Mouse (Mus musculus) urinary bladder, postnatal 10 days (tissue): ENCODE measurements around the gene Grin2a.

Experiments
- DNase-seq: peaks from one replicate; pipeline ENCODE4 v3.0.0; 2022; ENCODE audit warnings: low spot score

Gene Grin2a

DNA sequence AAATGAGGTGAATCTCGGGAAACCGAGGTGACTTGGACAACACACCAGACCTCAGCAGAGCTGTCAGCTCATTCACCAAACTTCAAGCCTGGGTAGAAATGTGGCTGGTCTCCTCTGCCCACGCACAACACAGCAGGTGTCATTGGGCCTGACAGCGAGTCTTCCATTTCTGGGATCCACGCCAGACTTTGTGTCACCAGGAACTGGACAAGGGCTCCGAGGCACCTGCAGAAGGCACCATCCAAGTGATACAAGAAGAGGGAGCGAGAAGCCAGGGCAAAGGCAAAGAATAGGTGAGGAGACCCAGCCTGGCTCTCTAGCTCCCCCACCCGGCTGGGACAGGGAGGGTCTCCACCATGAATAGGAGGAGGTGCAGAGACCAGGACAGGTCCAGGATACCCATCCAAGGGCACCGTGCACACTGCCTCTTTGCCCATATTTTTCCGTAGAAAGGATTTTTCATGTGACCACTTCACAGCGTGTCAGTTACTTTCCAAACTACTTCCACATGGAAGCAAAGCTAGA, 244.3 kb downstream of the Grin2a start:
- DNase-seq, result no peak

DNA sequence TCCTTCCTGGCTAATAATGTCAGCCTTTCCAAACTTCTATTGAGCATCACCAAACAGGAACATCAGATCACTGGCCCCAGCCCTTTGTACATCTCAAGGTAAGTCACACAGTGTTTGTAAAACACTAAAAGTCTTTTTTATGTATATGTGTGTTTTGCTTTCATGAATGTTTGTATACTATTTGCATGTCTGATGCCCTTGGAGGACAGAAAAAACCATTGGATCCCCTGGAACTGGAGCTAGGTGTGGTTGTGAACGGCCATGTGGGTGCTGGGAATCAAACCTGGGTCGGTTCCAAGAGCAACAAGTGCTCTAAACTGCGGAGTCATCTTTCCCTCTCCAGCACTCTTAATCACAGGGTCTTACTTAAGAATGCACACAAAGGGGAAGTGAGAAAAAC, 245.7 kb downstream of the Grin2a start:
- DNase-seq, result no peak

DNA sequence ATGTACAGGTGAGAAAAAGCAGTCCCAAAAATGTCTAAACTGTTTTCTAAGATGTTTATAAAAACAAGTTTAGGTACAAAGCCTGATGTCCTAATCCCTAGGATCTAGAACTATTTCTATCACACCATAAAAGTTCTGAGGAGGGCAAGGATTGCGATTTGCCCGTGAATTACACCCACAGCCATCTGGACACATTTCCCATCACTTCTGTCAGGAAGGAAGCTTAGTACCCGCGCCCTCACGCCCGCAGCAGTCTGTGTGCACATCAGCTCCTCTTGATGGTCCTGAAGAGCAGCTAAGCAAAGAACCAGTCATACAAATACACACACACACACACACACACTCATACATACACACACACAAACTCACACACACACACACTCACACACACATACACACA, 252.9 kb downstream of the Grin2a start:
- DNase-seq, result no peak

DNA sequence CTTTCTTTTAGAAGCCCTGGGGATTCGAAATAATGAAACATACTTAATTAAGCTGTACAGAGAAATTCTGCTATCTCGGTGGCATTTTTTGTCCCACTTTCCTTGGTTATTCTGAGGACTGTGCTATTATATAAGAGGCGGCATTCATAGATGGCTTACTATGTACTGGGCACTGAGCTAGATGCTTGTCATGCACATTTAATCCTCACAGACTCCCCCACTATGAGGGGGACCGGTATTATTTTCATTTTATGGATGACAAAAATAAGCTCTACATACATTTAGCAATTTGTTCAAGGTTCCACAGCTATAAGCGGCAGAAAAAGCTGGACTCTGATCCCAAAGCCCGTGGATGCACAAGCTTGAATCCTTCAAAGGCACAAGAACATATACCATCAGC, 256.7 kb downstream of the Grin2a start:
- DNase-seq, result no peak

DNA sequence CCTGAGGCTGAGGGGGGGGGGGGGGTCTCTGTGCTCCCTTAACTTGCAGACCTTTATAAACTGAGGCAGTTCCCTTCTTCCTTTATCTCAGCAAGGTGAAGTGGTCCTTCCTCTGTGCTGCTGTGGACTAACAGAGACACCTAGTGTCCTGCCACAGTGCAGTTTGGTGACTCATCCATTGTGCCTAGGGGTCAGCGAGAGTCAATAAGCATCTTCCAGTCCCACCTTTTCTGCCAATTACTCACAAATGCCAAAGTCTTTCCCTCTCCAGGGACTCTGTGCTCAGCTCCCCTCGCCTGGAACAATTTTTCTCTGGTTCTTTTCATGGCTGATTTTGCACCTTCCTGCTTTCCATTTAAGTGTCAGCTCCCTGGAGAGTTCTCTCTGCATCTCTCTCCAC, 258.2 kb downstream of the Grin2a start:
- no peak for DNase-seq

DNA sequence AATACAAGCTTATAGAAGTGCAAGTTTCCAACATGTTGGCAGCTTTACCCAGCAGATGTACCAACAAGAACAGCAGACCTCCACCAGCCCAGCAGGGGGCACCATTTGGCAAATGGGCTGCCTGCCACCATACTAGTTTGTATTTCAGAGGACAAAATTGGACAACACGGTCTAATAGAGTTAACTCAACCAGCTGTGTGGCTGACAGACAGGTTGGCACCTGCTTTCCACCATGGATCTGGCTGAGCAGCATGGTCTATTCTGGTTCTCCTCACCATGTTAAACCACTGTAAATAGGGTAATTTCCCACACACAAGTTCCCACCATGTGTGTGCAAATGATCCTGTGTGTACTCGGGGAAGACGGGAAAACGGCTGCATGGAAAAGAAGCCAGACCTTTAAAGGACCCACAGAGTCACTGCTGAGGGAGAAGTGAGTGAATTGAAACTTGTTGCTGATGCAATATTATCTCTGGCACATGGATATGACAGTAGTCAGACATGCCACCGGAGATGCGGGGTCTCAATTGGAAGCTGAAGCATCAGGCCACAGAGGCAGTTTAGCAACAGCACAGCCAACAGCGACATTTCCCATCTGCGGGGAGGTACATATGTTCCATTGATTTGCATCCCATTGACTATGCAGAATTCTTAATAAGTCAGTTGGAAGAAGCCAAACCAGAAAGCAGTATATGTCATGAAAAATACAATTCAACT, 259.8 kb downstream of the Grin2a start:
- DNase-seq, result no peak

DNA sequence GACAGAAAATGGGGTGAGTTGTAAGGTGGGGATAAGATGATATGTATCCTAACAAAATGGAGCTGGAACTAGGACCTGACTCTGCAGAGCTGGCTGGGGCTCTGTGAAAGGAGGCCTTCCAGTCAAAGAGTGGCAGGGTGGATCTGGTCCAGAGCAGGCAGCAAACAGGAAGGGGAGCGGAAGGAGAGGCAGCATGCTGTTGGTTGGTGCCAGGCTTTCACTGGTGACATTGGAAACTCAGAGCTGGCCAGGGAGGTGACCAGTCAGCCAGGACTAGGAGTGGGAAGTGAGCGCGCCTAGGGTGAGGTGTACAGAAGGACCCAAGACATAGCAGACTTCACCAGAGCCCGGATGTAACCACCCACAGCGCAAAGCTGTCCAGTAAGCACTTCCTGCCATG, 267.8 kb downstream of the Grin2a start:
- no peak for DNase-seq

DNA sequence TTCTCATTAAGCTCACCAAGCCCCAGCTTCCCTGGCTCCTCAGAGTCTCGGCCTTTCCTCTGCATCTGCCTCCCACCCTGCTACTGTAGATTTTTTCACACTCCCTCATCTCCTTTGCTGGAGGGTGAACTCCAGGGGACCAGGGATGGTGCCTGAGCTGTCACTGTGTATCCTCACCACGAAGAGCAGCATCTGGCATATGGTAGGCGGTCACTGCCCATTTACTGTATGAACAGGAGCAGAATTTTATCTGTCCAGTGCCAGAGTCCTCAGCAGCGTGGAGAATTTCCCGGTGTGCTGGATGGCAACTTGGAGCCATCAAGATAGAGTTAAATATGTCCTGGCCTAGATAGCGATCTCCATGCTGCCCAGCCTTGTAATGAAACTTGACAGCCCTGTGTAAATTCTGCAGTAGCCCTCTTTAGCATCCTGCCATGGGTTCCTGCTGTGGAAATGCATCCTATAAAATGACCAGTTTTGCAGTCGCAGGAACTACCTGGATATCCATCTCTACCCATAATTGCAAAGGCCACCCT, 269.7 kb downstream of the Grin2a start:
- DNase-seq, result no peak

DNA sequence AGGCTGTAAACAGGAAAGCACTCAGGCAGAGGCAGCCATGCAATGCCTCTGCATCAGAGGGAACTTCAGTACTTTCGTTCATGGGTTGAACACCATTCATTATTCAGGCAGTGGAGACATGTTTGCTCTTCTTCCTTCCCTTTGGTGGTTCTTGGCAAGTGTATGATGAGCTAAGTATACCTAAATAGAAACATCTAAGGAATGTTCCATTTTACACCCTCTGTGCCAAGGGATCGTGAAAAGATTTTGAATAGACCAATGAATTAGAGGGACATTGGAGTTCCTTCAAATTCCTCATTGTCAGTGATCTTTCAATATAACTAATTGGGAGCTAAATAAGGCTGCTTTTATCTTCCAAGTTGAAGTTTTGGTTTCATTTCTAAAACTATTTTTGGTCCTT, 284.0 kb downstream of the Grin2a start:
- no peak for DNase-seq

DNA sequence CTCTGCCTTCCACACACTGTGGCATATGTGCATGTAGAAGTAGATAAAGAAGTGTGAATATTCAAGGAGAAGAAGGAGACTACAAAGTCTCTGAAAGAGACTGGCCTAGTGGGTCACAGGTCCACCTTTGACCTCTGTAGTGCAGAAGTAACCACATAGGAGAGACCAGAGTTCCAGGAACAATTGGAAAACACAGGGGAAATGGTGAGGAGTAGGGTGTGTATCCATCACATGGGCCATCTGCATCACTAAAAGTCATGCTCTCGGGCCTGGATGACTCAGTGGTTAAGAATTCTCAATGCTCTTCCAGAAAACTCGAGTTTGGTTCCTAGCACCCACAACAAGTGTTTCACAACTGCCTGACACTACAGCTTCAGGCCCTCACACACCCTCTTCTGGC, 285.4 kb downstream of the Grin2a start:
- DNase-seq, result no peak

DNA sequence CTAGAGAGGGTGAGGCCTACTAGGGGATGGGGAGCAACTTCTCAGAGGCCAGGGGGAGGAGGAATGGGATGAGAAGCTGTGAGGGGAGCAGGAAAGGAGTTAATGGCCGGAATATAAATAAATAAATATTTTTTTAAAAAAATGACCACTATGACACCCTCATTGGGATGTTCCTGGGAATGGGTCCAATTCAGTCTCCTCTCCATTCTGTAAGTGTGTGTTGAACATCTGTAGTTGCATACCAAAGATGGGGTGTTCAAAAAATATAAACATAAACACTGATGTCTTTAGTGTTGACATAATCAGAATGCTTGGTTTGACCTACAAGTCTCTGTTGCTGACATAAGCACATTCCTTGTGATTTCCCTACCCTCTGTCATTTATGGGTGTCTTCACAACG, 298.2 kb downstream of the Grin2a start:
- no peak for DNase-seq

DNA sequence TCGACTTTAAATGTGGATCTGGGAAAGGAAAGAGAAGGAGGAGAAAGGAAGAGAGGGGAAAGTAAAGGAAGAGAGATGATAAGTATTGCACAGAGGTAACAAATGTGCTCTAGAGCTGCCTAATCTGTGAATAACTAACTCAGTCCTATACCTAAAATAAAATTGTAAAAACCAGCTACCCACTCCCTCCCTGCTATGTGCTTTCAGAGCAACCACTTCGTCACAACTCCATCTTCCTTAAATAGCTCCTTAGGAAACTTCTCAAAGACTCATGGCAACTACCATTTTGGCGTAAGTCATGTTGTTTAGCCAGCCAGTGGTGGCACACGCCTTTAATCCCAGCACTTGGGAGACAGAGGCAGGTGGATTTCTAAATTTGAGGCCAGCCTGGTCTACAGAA, 301.3 kb downstream of the Grin2a start:
- no peak for DNase-seq

DNA sequence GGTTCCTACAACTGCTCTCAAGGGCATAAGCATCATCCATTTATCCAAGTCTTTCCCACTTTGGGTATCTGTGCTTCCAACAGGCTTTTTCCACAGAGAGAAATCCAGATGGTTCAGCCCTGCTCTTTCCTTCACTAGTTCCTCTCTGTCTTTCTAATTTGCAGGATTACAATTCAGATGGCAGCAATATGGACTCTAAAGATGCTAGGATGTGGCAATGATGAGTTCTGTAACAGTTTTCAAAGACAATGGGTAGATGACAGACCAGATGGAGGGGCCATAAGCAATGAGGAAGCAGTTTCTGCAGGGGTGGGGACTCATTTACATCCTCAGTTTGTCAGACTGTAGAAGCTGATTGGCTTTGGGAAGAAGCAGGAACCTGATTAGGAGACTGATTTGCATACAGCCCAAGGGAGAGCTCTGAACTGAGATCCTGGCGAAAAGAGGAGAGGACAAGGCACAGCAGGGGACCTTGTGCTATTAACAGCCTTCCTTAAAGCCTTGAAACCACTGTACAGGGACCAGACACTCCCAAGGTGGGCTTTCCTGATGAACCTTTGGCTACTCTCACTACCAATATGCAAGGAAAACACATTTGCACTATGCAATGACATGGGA, 306.7 kb downstream of the Grin2a start:
- no peak for DNase-seq

DNA sequence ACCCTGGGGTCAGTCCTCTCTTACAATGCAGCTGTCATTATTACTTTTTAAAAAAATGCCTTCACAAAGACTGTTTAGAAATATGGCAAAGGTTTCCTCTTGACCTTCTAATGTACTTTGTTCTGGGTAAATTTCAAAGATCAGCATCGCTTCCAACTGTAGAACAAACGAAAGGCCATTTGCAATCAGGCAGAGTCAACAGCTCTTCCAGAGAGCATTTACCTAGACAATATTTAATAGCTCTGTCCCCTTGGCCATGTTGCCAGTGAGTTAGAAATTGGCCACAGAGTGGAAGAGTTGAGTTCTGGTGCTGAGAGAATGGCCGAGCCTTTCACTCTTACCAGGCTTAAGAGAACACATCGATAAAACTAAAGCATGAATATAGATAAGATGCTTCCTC, 314.8 kb downstream of the Grin2a start:
- no peak for DNase-seq

DNA sequence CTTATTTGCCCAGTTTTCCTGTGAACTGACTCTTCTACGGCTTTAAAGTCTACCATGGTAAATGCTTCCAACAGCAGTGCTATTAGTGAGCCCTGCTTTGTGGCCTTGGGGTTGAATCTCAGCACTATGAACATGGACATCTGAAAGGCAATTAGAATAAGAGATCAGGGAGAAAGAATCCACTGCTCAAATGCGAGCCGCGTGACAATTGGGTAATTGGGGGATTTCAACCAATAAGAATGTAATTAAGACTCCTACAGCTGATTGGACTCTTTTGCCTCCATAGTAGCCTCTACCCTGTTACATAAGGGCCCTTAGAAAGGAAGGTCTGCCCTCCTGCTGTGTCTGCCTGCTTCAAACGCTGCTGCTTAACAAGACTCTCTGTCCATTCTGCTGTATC, 315.4 kb downstream of the Grin2a start:
- DNase-seq, result no peak

DNA sequence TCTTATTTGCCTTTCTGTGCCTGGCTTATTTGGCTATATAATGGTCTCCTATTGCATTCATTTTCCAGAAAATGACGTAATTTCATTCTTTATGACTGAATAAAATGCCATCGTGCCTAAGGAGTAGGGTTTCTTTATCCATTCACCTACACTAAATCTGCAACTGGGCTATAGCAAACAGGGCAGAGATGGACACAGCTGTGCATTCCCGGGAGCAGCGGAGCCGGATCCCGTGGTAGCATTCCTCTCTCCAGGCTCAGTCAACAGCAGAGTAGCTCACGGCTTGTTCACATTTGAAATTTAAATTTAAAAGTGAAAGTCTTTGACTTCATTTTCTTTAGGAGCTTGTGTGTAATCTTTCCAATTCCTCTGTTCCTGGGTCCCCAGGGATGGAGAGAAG, 316.6 kb downstream of the Grin2a start:
- no peak for DNase-seq

DNA sequence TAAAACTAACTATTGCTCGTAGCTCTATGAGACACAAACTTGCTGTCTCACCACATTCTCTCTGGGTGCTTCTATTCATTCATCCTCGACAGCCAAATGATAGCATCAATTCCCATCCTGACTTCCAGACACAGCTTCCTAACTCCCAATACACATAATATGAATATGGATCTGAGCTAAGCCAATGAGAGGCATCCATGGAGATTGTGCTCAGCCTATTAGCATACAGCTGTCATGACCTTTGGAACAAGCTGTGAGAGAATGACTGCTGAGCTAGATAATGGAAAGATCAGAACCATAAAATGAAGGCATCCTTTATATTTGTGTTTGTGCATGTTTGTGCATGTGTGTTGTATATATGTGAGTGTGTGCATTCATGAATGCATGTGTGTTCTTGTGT, 323.0 kb downstream of the Grin2a start:
- DNase-seq, result no peak

DNA sequence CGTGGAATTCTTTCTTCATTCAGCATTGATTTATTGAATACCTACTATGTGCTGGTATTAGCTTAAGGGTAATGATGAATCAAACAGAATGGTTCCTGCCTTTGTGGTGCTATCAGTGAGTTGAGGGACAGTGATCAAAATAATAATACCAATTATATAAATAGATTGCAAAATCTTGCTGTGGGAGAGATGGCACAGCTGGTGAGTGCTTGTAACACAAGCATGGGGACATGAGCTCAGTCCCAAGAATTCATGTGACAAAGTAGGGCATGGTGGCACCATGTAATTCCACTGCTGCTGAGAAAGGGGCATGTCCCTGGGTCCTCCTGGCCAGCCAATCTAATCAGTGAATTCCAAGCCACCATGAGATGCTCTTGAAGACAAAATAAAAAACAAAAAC, 324.1 kb downstream of the Grin2a start:
- DNase-seq, result no peak

DNA sequence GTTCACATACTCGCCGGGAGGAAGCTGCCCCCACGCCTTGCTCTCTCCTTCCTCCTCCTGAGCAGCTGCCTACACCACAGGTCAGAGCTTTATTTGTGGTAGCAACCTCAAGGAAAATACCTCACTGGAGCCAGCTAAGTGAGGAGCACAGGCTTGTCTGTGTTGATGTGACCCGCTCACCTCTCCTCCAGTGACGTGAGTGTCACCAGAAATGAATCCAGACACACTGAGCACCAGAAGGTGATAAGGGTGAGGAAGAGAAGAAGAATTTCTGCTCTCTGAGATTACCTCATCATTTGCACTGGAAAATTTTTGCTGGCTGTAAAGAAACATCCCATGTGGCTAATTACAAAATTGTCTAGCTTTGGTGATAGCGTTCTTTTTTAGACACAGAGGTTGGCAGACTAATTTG, 324.6 kb downstream of the Grin2a start:
- no peak for DNase-seq

DNA sequence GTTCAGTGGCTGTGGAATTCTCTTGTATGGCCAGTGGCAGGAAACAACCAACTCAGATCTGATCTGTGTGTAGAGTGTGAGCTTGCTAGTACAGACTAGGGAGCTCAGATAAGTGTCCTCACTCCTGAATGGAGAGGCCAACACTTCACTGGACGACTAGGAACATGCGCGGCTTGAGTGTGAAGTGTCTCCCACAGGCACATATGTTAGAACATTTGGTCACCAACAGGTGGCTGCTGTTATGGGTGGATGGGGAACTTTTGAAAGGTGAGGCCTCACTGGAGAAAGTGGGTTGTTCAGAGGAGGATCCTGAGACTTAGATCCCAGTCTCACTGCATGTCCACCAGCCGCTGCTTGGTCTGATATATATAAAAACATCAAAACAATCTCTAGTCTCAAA, 329.5 kb downstream of the Grin2a start:
- DNase-seq, result no peak

DNA sequence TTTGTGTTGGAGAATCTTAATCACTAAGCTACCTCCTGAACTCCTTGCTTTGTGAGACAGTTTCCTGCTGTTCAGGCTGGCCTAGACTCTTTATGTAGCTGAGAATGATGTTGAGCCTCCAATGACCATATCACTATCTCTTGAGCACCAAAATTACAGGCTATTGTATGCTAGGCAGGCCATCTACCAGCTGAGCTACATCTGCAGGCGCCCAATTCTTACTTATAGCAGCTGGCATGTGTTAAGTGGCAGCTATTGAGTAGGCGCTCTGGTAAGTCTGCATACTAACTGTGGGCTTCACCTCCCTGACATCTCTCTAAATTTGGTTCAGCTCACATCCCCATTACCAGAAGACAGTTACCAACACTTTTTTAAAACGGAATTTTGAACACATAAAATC, 331.3 kb downstream of the Grin2a start:
- DNase-seq, result no peak

DNA sequence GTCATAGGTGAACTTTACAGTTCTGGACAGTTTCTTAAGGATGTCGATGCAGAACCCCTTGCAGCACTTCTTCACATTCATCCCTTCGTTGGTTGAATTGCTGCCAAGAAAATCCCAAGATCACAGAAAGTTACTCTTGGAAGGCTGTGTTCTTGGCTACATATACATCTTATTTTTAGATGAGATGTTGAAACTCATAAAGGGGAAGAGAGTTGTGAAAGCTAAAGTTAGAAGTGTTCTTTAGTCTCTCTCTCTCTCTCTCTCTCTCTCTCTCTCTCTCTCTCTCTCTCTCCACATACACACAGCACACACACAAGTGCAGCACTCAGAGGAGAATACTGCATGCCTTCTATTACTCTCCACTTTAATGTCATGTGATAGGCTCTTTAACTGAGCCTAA, 331.9 kb downstream of the Grin2a start:
- no peak for DNase-seq

DNA sequence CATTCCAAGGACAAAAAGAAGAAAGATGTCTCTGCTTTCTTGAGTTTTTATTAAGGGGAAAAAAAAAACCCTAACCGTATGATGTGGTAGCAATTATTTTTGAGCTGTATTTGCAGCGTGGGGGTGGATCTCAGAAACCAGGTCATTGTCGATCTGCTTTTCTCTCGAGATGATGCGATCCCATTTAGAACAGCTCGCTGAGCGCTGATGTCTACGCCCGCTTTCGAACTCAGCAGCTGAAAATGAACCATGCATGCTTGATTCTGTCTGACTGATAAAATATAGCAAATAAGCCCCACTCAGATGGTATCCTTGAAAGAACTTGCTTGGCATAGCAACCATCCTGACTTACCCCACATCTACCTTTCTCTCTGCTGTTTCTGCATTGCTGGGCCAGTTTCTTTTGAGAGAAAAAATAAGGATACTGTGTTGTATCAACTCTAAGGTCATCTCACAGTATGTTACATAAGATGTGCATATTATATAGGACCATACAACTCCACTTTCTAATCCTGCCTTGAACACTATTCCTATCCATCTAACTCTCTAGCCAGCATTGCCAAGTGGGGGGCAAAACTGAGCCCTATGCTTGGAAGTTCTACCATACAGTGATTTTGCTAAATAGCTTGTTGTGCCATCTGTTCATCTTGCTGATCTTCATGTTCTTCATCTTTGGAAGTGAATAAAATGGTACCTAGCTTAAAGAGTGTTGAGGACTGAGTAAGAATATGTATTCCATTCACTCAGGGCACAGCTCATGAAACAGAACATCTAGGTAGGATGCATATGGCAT, 369.5 kb downstream of the Grin2a start:
- DNase-seq, result no peak
